Mouse (Mus musculus) spleen, adult 2 months (tissue): Measurements from ENCODE around the gene Nbas. TPM values are rescaled to one million over a fixed set of nuclear protein-coding genes. Genes with fewer than 3 reads are reported as not detected.

Source experiments
- DNase-seq, 2 experiments: peaks; one replicate each; pipeline versions ENCODE4 v3.0.0 to v3.0.0-alpha.2; 2012 to 2021; ENCODE audit warnings: low spot score in 2 of 2, low read depth in 1 of 2
- H3K27ac ChIP-seq: fragments of 200-500 bp; 2 replicates; pipeline ENCODE4 v1.5.1; 2012; ENCODE audit warnings: low read length, inconsistent platforms; ENCODE audit not compliant: insufficient read depth
- H3K27me3 ChIP-seq: fragments of 200-500 bp; 2 replicates; pipeline ENCODE4 v1.6.1; 2012; ENCODE audit warnings: mild to moderate bottlenecking, moderate library complexity, low read length, inconsistent platforms; ENCODE audit not compliant: control insufficient read depth, insufficient read depth
- H3K36me3 ChIP-seq: fragments of 200-500 bp; 2 replicates; pipeline ENCODE4 v1.6.1; 2012; ENCODE audit warnings: mild to moderate bottlenecking, low read length, inconsistent platforms; ENCODE audit not compliant: control insufficient read depth, insufficient read depth
- H3K4me1 ChIP-seq: fragments of 200-500 bp; 2 replicates; pipeline ENCODE4 v1.6.1; 2011; ENCODE audit warnings: inconsistent platforms; ENCODE audit not compliant: control insufficient read depth, insufficient read depth, insufficient read length
- H3K4me3 ChIP-seq: fragments of 200-500 bp; 2 replicates; pipeline ENCODE4 v1.5.1; 2011; ENCODE audit warnings: mild to moderate bottlenecking, inconsistent platforms; ENCODE audit not compliant: insufficient read depth, insufficient read length; ENCODE audit errors: extremely low read depth
- CTCF ChIP-seq: fragments of 200-500 bp; IDR thresholded peaks from 2 replicates; pipeline ENCODE4 v1.5.1; 2011; ENCODE audit warnings: mild to moderate bottlenecking, inconsistent platforms; ENCODE audit not compliant: insufficient read depth, insufficient read length, insufficient replicate concordance; ENCODE audit errors: extremely low read depth
- POLR2A ChIP-seq: fragments of 200-500 bp; IDR thresholded peaks from 2 replicates; pipeline ENCODE4 v1.6.1; 2011; ENCODE audit warnings: low read depth, low read length, inconsistent platforms
- WGBS: fragments of 180-500 bp; shearing (Covaris S2); methylation state at CpG from one replicate; pipeline ENCODE4 v1.1.7; 2018; 5-methylcytosine and 5-hydroxymethylcytosine counted together
- polyA plus RNA-seq: library from polyadenylated mRNA; depleted of rRNA; stranded (reverse); fragments of >200 nt; gene quantifications from 2 replicates; pipeline ENCODE4 v1.2.3, GENCODE M21; 2012

Nbas gene
- polyA plus RNA-seq, 1 experiment = 7.9 TPM

GRCm38 (mm10) chr12:13566421-13566820 lies 297.5 kb downstream of the Nbas start:
- no peak for DNase-seq
- 90% methylated on average over 7 of the region's 7 CpGs for WGBS
- TF ChIP-seq CTCF (no peak), POLR2A (no peak)

GRCm38 (mm10) chr12:13575158-13575557 lies 306.2 kb downstream of the Nbas start:
- Histone ChIP-seq H3K27me3 (no peaks in the 10 kb centered on the region), H3K4me1 (0 out of 2 replicates have a peak, but pooled peaks cover 3% of the 10 kb centered on the region), H3K36me3 (no peaks in the 10 kb centered on the region), H3K27ac (no peak overlapping the region), H3K4me3 (no peak overlapping the region)
- no peak for DNase-seq
- WGBS = 86% methylated on average over 4 of the region's 4 CpGs
- TF ChIP-seq CTCF (no peak), POLR2A (no peak)

More at GRCm38 (mm10) chr12:13566421-13566820, 297.5 kb downstream of the Nbas start:
- H3K4me3 ChIP-seq = no peak overlapping the region
- H3K27me3 ChIP-seq = no peaks in the 10 kb centered on the region
- H3K36me3 ChIP-seq = 0 out of 2 replicates have a peak, but pooled peaks cover 2% of the 10 kb centered on the region
- no peaks in the 10 kb centered on the region for H3K4me1 ChIP-seq
- H3K27ac ChIP-seq = no peak overlapping the region

GRCm38 (mm10) chr12:13575605-13576600 lies 307.0 kb downstream of the Nbas start:
- Histone ChIP-seq H3K36me3 (no peaks in the 10 kb centered on the region), H3K4me3 (no peak overlapping the region), H3K27ac (no peak overlapping the region), H3K4me1 (0 out of 2 replicates have a peak, but pooled peaks cover 3% of the 10 kb centered on the region), H3K27me3 (no peaks in the 10 kb centered on the region)
- no peak for DNase-seq
- WGBS = 93% methylated on average over 5 of the region's 5 CpGs
- no peak for TF ChIP-seq CTCF
- no peak for TF ChIP-seq POLR2A

GRCm38 (mm10) chr12:13576761-13577160 lies 307.8 kb downstream of the Nbas start:
- Histone ChIP-seq H3K36me3 (no peaks in the 10 kb centered on the region), H3K4me3 (no peak overlapping the region), H3K27me3 (no peaks in the 10 kb centered on the region), H3K4me1 (0 out of 2 replicates have a peak, but pooled peaks cover 3% of the 10 kb centered on the region), H3K27ac (no peak overlapping the region)
- TF ChIP-seq POLR2A = no peak
- no peak for TF ChIP-seq CTCF
- no peak for DNase-seq
- WGBS = 84% methylated on average over 4 of the region's 4 CpGs

- Histone ChIP-seq H3K4me3 (no peak overlapping the region), H3K27ac (no peak overlapping the region), H3K36me3 (0 out of 2 replicates have a peak, but pooled peaks cover 2% of the 10 kb centered on the region), H3K27me3 (no peaks in the 10 kb centered on the region), H3K4me1 (no peaks in the 10 kb centered on the region)
- no peak for DNase-seq
- TF ChIP-seq CTCF = no peak
- TF ChIP-seq POLR2A = no peak
- 91% methylated on average over 1 of the region's 1 CpGs for WGBS
These were observed 311.9 kb downstream of the Nbas start for GRCm38 (mm10) chr12:13580796-13581195.

- H3K36me3 ChIP-seq = 0 out of 2 replicates have a peak, but pooled peaks cover 2% of the 10 kb centered on the region
- no peaks in the 10 kb centered on the region for H3K27me3 ChIP-seq
- no peaks in the 10 kb centered on the region for H3K4me1 ChIP-seq
- TF ChIP-seq POLR2A (no peak), CTCF (no peak)
- WGBS = 93% methylated on average over 6 of the region's 6 CpGs
- no peak overlapping the region for H3K4me3 ChIP-seq
- DNase-seq = no peak
- H3K27ac ChIP-seq = no peak overlapping the region
These were observed 314.5 kb downstream of the Nbas start for GRCm38 (mm10) chr12:13583386-13583785.
